Mouse (Mus musculus) stomach, embryonic 16.5 days (tissue): ENCODE measurements around the gene Klf9. TPM values are rescaled to one million over a fixed set of nuclear protein-coding genes. Genes with fewer than 3 reads are reported as not detected.
A peak's percentile ranks its signal among the peaks of the same experiment; 100 is the strongest.
"Not testable (repeated sequence)": the region's sequence is repeated elsewhere in the genome, so short reads cannot be mapped to it uniquely, and the experiment has no call there.

Source experiments
- ATAC-seq: fragments of 200-750 bp; cut with Nextera tagmentation; 2 replicates; pipeline ENCODE4 v1.8.0; 2017; ENCODE audit warnings: moderate number of reproducible peaks, moderate TSS enrichment; ENCODE audit not compliant: insufficient read depth, low FRiP score
- H3K27ac ChIP-seq: fragments of 300-500 bp; sonication (generic); 2 replicates; pipeline ENCODE4 v1.5.1; 2014; ENCODE audit warnings: low read length
- H3K27me3 ChIP-seq: fragments of 300-500 bp; sonication (generic); 2 replicates; pipeline ENCODE4 v1.6.1; 2014; ENCODE audit warnings: low read length, control low read depth, mixed read lengths; ENCODE audit not compliant: control insufficient read depth, insufficient read depth
- H3K36me3 ChIP-seq: fragments of 300-500 bp; sonication (generic); 2 replicates; pipeline ENCODE4 v1.6.1; 2014; ENCODE audit warnings: low read length; ENCODE audit not compliant: control insufficient read depth, insufficient read depth
- H3K4me1 ChIP-seq: fragments of 300-500 bp; sonication (generic); 2 replicates; pipeline ENCODE4 v1.6.1; 2014; ENCODE audit warnings: low read length, control low read depth, mixed read lengths; ENCODE audit not compliant: control insufficient read depth, insufficient read depth
- H3K4me2 ChIP-seq: fragments of 300-500 bp; sonication (generic); 2 replicates; pipeline ENCODE4 v1.6.1; 2014; ENCODE audit warnings: low read depth, low read length, mixed read lengths
- H3K4me3 ChIP-seq: fragments of 300-500 bp; sonication (generic); replicated peaks from 2 replicates; pipeline ENCODE4 v1.5.1; 2014; ENCODE audit warnings: mild to moderate bottlenecking, low read length
- H3K9ac ChIP-seq: fragments of 300-500 bp; sonication (generic); 2 replicates; pipeline ENCODE4 v1.6.1; 2014; ENCODE audit warnings: low read length
- H3K9me3 ChIP-seq: fragments of 300-500 bp; sonication (generic); replicated peaks from 2 replicates; pipeline ENCODE4 v1.6.1; 2016; ENCODE audit warnings: low read length, control low read depth; ENCODE audit not compliant: control insufficient read depth
- WGBS: fragments of 180-500 bp; shearing (Covaris S2); extraction: QIAGEN DNeasy Blood & Tissue Kit; methylation state at CpG from one replicate; pipeline ENCODE4 v1.1.7; 2014; 5-methylcytosine and 5-hydroxymethylcytosine counted together
- polyA plus RNA-seq: library from polyadenylated mRNA; unstranded; fragments of >200 nt; fragmentation: Nextera tagmentation; extraction: Ambion mirVana; gene quantifications from 2 replicates; pipeline ENCODE4 v1.2.1, GENCODE M21; 2015

Klf9 gene
- polyA plus RNA-seq, 1 experiment from 2014 or later = 7.9 TPM

DNA sequence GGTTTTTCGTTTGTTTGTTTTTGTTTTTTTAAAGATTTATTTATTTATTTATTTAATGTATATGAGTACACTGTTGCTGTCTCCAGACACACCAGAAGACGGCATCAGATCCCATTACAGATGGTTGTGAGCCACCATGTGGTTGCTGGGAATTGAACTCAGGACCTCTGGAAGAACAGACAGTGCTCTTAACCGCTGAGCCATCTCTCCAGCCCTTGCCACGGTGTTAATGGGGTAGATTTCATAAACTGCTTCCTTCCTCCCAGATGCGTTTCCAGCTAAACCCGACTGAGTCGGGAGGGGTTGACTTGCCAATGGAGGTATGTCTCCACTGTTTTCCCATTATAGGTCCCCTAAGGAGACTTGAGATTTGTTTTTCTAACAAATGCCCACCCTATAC, 4.5 kb downstream of the Klf9 start:
- not testable (repeated sequence) for H3K9me3 ChIP-seq, H3K27ac ChIP-seq, H3K27me3 ChIP-seq, H3K4me2 ChIP-seq, H3K4me3 ChIP-seq, H3K4me1 ChIP-seq, ATAC-seq, H3K36me3 ChIP-seq, H3K9ac ChIP-seq
- 89% methylated on average over 7 of the region's 7 CpGs for WGBS

DNA sequence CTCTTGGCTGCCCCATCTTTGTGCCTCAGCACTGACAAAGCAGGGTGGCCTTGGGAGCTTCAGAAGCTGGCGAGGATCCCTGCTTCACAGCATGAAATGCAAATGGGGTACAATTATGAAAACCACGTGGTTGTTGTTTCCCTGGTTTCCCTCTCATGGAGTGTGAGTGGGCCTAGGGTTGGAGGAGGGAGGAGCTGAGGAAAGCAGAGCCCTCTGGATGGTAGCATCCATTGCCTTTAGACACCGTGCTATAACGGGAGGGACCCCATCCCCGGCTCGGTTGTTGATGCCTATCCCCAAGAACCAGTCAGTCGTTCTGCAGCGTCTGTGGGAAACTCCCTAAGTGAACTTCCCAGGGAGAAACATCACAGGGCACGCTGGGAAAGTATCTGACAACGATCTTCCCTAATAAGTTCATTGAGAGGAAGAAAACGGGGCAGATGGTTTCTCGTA, 5.4 kb downstream of the Klf9 start:
- no peaks in the 10 kb centered on the region for H3K9me3 ChIP-seq
- H3K4me2 ChIP-seq = no peak overlapping the region
- H3K27me3 ChIP-seq = no peaks in the 10 kb centered on the region
- no peak overlapping the region for H3K4me3 ChIP-seq
- H3K4me1 ChIP-seq = 0 out of 2 replicates have a peak, but pooled peaks cover 8% of the 10 kb centered on the region
- no peak overlapping the region for H3K27ac ChIP-seq
- ATAC-seq = no peak
- no peaks in the 10 kb centered on the region for H3K36me3 ChIP-seq
- no peak overlapping the region for H3K9ac ChIP-seq
- 68% methylated on average over 12 of the region's 12 CpGs for WGBS

DNA sequence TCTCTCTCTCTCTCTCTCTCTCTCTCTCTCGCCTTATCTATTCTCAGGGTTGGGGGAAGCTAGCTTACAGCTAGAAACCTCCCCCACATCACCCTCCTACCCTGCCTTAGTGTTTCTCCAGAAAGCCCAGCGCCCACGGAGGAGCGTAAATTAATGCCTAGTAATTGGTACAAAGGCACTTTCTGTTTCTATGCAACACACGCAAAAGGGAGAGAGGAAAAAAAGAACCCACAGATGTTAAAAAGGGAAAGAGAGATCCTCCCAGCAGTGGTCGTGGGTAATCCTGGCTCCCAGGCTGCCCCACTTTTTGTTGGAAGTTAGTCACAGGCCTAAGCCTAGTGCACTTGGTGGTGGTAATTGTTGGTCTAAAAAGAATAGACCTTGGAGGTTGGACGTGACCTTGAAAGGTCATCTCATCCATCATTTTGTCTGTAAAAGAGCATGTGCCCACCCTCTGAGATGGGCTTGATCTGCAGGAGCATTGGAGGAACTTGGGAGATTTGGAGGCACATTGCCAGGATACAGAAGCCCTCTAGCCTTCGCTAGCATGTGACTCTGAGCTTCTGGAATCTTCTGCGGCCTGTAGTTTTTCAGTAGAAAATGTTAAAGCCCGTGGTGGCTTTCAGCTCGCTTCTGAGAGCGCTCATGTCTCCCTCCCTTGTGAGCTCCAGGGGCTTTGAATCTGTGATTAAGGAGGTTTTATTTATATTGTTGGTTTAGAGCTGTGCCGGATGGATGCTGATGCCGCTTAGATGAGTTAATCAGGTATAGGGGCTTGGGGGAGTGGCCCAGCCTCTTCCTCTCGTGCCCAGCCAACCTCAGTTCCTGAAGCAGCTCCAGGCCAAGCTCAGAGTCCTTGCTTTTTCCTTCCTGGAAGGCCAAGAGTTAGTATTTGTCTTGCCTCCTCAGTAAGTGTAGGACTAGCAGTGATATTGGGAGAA, 6.3 kb downstream of the Klf9 start:
- no peaks in the 10 kb centered on the region for H3K9me3 ChIP-seq
- no peak overlapping the region for H3K4me3 ChIP-seq
- no peak for ATAC-seq
- 73% methylated on average over 15 of the region's 15 CpGs for WGBS
- no peak overlapping the region for H3K4me2 ChIP-seq
- H3K9ac ChIP-seq = no peak overlapping the region
- no peaks in the 10 kb centered on the region for H3K27me3 ChIP-seq
- H3K4me1 ChIP-seq = peaks cover 16% of the 10 kb centered on the region; the same call in 1 of the 2 replicates
- no peak overlapping the region for H3K27ac ChIP-seq
- no peaks in the 10 kb centered on the region for H3K36me3 ChIP-seq

DNA sequence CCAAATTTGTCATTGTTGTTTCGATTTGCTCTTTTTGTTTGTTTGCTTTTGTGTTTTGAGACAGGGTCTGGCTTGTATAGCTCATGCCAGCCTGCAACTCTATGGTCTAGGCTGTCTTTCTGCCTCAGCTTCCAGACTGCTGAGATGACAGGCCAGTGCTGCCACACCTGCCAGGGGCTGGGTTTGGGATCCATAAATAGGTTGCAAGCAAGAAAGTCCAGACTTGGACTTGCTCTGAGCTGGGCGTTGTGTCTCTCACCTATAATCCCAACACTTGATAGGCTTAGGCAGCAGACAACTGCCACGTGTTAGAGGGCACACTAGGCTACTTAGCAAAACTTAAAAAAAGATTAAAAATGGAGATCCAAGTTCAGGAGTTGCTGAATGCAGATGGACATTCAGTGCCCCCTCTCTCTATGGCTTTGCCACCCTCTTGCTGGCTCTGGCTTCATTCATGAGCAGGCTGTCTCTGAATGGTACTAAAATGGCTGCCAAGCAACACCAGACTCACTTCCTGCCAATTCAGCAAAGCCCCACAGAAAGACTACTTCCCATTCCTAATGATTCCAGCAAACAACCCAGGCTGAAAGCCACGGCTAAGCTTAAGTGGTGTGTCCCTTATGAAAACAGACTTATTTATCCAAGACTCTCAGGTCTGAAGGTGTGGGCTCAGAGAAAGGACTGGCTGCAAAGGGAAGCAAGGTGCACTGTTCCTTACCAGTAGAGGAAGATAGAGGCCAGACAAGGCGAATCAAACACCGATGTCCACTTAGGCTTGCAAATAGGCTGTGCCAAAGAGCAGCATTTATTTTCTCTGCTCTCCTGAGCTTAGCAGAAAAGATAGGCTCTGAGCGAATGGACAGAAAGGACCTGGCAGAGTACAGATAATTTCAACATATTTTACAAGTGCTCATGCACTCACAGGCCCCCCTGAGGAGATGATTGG, 8.7 kb downstream of the Klf9 start:
- WGBS = 69% methylated on average over 7 of the region's 7 CpGs
- Histone ChIP-seq H3K4me3 (no peak overlapping the region), H3K9me3 (no peaks in the 10 kb centered on the region), H3K36me3 (no peaks in the 10 kb centered on the region), H3K27ac (no peak overlapping the region), H3K4me1 (peaks cover 15% of the 10 kb centered on the region; the same call in 1 of the 2 replicates), H3K4me2 (no peak overlapping the region), H3K27me3 (no peaks in the 10 kb centered on the region), H3K9ac (no peak overlapping the region)
- no peak for ATAC-seq

DNA sequence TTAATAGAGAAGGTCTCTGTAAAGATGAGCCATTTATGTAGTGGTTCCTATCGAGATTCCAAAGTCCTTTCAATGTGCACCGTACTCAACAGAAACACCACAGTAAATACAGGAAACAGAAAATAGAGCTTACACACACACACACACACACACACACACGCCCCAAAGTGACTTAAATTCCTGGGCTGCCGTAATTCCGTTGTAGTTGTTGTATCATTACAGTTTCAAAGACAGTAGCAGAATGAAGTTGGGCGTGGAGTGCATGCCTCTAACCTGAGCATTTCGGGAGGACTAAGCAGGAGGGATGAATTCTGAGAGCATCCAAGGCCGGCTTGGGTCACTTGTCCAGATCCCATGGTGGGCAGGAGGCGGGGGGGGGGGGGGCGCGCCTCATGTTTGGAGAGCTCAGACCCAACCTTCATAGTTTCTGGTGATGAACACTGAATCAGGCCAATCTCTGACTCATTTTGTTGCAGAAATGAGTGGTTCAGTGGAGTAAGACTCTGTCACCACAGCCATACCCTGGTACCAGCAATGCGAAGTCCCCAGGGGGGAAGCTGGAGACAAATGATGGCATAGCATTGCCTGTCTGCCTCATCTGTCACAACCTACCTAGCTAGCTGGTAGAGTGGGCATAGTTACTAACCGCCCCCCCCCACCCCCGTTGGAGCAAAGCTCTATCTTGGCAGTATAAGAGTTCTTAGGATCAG, 9.7 kb downstream of the Klf9 start:
- no peaks in the 10 kb centered on the region for H3K27me3 ChIP-seq
- H3K9ac ChIP-seq = no peak overlapping the region
- H3K36me3 ChIP-seq = no peaks in the 10 kb centered on the region
- no peak overlapping the region for H3K27ac ChIP-seq
- no peak overlapping the region for H3K4me2 ChIP-seq
- H3K4me1 ChIP-seq = peaks cover 15% of the 10 kb centered on the region; the same call in 1 of the 2 replicates
- no peak for ATAC-seq
- no peak overlapping the region for H3K4me3 ChIP-seq
- H3K9me3 ChIP-seq = no peaks in the 10 kb centered on the region
- whole genome bisulfite sequencing = 76% methylated on average over 14 of the region's 14 CpGs

DNA sequence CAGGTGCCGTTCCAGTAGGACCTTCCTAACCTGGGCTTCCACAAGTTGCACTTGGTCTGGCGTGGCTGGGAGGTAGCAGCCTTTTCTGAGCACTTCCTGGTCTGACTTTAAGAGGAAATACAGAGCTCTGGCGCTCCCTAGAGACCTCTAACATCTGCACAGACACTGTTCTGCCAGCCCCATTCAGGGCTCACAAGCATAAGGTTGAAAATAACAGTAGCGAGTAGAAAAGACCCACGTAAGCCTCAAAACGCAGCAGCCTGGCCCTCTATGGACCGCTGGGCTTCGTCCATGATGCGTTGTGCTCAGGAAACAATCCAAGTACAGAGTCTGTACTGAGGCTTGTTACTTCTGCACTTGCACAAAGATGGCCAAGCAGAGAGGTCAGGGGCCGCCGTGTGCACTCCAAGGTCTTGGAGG, 10.6 kb downstream of the Klf9 start:
- H3K4me1 ChIP-seq = peaks cover 15% of the 10 kb centered on the region; the same call in 1 of the 2 replicates
- peak overlapping the region; percentile 36 for H3K4me2 ChIP-seq
- H3K36me3 ChIP-seq = no peaks in the 10 kb centered on the region
- H3K9me3 ChIP-seq = no peaks in the 10 kb centered on the region
- peak overlapping the region; percentile 2; the same call in 1 of the 2 replicates for H3K9ac ChIP-seq
- no peaks in the 10 kb centered on the region for H3K27me3 ChIP-seq
- WGBS = 26% methylated on average over 11 of the region's 11 CpGs
- no peak overlapping the region for H3K4me3 ChIP-seq
- no peak overlapping the region for H3K27ac ChIP-seq
- ATAC-seq = peak; percentile 80

DNA sequence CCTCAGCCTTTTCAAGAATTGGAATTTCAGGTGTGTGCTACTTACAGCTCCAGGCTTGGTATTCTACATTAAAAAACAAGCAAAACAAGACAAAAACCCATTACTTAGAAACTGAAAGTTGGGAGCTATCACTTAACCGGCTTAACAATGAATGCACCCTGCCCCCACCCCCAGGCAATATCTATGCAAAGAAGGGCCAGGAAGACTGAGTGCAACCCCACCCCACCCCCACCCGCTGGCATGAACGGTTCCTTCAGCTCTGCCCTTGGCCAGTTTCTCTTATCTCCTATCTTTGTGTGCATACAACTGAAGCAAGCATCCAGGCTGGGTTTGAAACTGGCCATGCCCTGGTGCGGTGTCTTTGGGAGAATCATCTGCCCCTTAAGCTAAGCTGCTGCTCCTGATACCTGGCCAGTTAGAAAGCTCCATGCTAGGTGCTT, 11.2 kb downstream of the Klf9 start:
- no peaks in the 10 kb centered on the region for H3K36me3 ChIP-seq
- no peak overlapping the region for H3K9ac ChIP-seq
- peaks cover 15% of the 10 kb centered on the region; the same call in 1 of the 2 replicates for H3K4me1 ChIP-seq
- H3K4me2 ChIP-seq = peak overlapping the region; percentile 36; the same call in 1 of the 2 replicates
- H3K27me3 ChIP-seq = no peaks in the 10 kb centered on the region
- no peak overlapping the region for H3K27ac ChIP-seq
- ATAC-seq = no peak
- WGBS = 31% methylated on average over 4 of the region's 4 CpGs
- H3K9me3 ChIP-seq = no peaks in the 10 kb centered on the region
- no peak overlapping the region for H3K4me3 ChIP-seq

DNA sequence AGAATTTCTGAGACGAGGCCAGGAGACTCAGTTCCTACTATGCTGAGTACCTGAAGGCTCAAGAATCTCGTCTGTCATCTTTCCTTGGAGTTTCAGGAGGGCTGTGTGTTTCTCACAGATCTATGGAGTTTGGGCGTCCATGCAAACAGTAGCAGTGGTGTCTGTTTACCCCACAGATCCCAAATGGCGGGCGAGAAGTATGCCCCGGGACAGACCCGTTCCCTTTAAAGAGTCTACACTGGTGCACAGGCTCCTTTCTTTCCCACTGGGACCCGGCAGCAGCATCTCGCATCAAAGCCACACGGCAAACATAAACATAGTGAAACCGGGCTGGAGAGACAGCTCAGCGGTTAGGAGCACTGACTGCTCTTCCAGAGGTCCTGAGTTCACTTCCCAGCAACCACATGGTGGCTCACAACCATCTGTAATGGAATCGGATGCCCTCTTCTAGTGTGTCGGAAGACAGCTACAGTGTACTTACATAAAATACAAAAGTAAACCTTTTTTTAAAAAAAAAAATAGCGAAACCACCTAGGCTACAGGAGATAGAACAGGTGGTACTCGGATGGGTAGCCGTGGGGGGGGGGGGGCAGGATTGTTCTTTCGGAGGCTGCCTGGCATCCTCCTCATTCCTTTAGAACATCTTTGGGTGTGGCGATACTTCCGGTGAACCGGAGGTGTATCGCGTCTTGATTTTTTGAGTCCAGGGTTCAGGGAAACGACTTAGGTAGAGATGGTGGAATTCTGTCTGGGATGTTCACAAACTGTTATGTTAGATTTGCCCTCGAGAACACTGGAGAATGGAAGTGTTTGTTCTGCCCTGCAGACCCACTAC, 12.0 kb downstream of the Klf9 start:
- no peaks in the 10 kb centered on the region for H3K9me3 ChIP-seq
- H3K27me3 ChIP-seq = no peaks in the 10 kb centered on the region
- no peaks in the 10 kb centered on the region for H3K36me3 ChIP-seq
- ATAC-seq = no peak
- H3K4me1 ChIP-seq = peaks cover 15% of the 10 kb centered on the region; the same call in 1 of the 2 replicates
- H3K9ac ChIP-seq = no peak overlapping the region
- H3K4me3 ChIP-seq = no peak overlapping the region
- no peak overlapping the region for H3K27ac ChIP-seq
- H3K4me2 ChIP-seq = no peak overlapping the region
- WGBS = 58% methylated on average over 25 of the region's 25 CpGs
